31 mouse cellular contexts compared by ENCODE assay signal in genomic region chr8:118323421-118323820, GRCm38 (mm10). TPM values are rescaled to one million over a fixed set of nuclear protein-coding genes. Genes with fewer than 3 reads are reported as not detected.
DNase-seq lines count a peak whose midpoint lies in the region; ATAC-seq lines count a peak whose summit lies in the region.
"Had no signal": no experiment of that assay in that cellular context is flagged by ENCODE, and none has a peak within 500 bp of the region (broad histone marks: within the 10 kb centered on the region; RNA-seq: fewer than 3 reads in every experiment).

No protein-coding gene starts in this region.

- H3K4me2 ChIP-seq in intestine, embryonic 16.5 days (ENCODE audit: low read depth, low read length) = no peak overlapping the region
- H3K4me2 ChIP-seq: embryonic facial prominence, embryonic 13.5 days; embryonic facial prominence, embryonic 15.5 days; forebrain, embryonic 12.5 days had no signal

- no peak overlapping the region for H3K4me3 ChIP-seq in intestine, embryonic 16.5 days (ENCODE audit: low read length)
- H3K4me3 ChIP-seq: embryonic facial prominence, embryonic 13.5 days; embryonic facial prominence, embryonic 15.5 days; erythroblast, embryonic 14.5 days; forebrain, embryonic 10.5 days; forebrain, embryonic 12.5 days had no signal

- H3K4me1 ChIP-seq in intestine, embryonic 16.5 days (ENCODE audit: control insufficient read depth, insufficient read depth, low read length) = no peaks in the 10 kb centered on the region
- H3K4me1 ChIP-seq: embryonic facial prominence, embryonic 13.5 days; embryonic facial prominence, embryonic 15.5 days; forebrain, embryonic 10.5 days; forebrain, embryonic 12.5 days had no signal

- DNase-seq in 3T3-L1 (ENCODE audit: low read depth, low spot score) = peak; percentile 34
- peak; percentile 31 for DNase-seq in brain, adult 2 months (ENCODE audit: low read depth, low spot score)
- DNase-seq in yolk sac, embryonic 10.5 days (ENCODE audit: low spot score) = peak; percentile 18
- DNase-seq in urinary bladder, adult 18-20 months (ENCODE audit: low spot score in 2 of 2) = no peak
- DNase-seq in urinary bladder, postnatal 10 days (ENCODE audit: low spot score) = no peak
- DNase-seq in layer of hippocampus, adult 8-10 months (ENCODE audit: low spot score in 2 of 2) = no peak
- DNase-seq: adrenal gland, adult 8-10 months; adrenal gland, postnatal 14 days; adrenal gland, postnatal 36 days; B cell, adult 2 months; cerebellum, adult 11 months; cerebellum, adult 18-20 months; cerebellum, adult 8-10 months; cerebellum, adult 9-11 months; cerebellum, postnatal 14 days; cerebellum, postnatal 36 days; embryo, embryonic 11 days had no signal

- peak; percentile 80 for ATAC-seq in intestine, embryonic 16.5 days
- ATAC-seq: activated CD4-positive, CD25-positive, alpha-beta regulatory T cell, adult 4 months; CD4-positive, CD25-positive, alpha-beta regulatory T cell, adult 4 months; forebrain, embryonic 14.5 days; forebrain, embryonic 16.5 days; Patski had no signal

- H3K27me3 ChIP-seq in intestine, embryonic 16.5 days (replicated peaks; ENCODE audit: control insufficient read depth, insufficient read depth, low read length) = no peaks in the 10 kb centered on the region
- H3K27me3 ChIP-seq: CH12.LX; embryonic facial prominence, embryonic 13.5 days; embryonic facial prominence, embryonic 15.5 days; forebrain, embryonic 12.5 days; Patski had no signal

- no peak overlapping the region for H3K9ac ChIP-seq in intestine, embryonic 16.5 days (ENCODE audit: low read depth, low read length)
- H3K9ac ChIP-seq: embryonic facial prominence, embryonic 13.5 days; embryonic facial prominence, embryonic 15.5 days; forebrain, embryonic 12.5 days had no signal

- H3K36me3 ChIP-seq in intestine, embryonic 16.5 days (ENCODE audit: control insufficient read depth, insufficient read depth, low read length) = no peaks in the 10 kb centered on the region
- H3K36me3 ChIP-seq: embryonic facial prominence, embryonic 13.5 days; embryonic facial prominence, embryonic 15.5 days; forebrain, embryonic 10.5 days; forebrain, embryonic 12.5 days; G1E had no signal

- peaks cover 3% of the 10 kb centered on the region; the same call in 1 of the 2 replicates for H3K9me3 ChIP-seq in intestine, embryonic 16.5 days (ENCODE audit: control insufficient read depth, low read length)
- H3K9me3 ChIP-seq: embryonic facial prominence, embryonic 13.5 days; embryonic facial prominence, embryonic 15.5 days; forebrain, embryonic 10.5 days; forebrain, embryonic 12.5 days had no signal

- 38% methylated on average over 3 of the region's 3 CpGs for WGBS in intestine, embryonic 16.5 days

- no peak overlapping the region for H3K27ac ChIP-seq in intestine, embryonic 16.5 days (ENCODE audit: low read length)
- H3K27ac ChIP-seq: embryonic facial prominence, embryonic 13.5 days; embryonic facial prominence, embryonic 15.5 days; forebrain, embryonic 10.5 days; forebrain, embryonic 12.5 days had no signal

RNA-seq across cellular contexts. Expression of gene Cdh13, which starts 39.9 kb away (rescaled TPM):
- 6.5 and 7.5 TPM in 2 replicates for polyA plus RNA-seq in intestine, embryonic 16.5 days (2015; fragmentation: Nextera tagmentation; extraction: Ambion mirVana)
- 10 to 100 TPM; 41.4 to 48.1 (median 44.1) TPM for total RNA-seq in layer of hippocampus, adult 8-10 months (2022)
- total RNA-seq: CH12.LX; common myeloid progenitor, adult 5-6 weeks had no signal
- polyA plus RNA-seq: erythroblast, embryonic 14.5 days; G1E had no signal

Comparison
In these comparisons a context has a peak if more than half of its experiments do, and no peak if none do; other contexts are left out.
1. DNase-seq: peak in 3T3-L1 (single experiment), brain, adult 2 months (single experiment) and yolk sac, embryonic 10.5 days (single experiment); none in urinary bladder, adult 18-20 months (0 of 2), urinary bladder, postnatal 10 days (single experiment) and layer of hippocampus, adult 8-10 months (0 of 2).